Mouse (Mus musculus) kidney, adult 9 months (tissue): ENCODE measurements at regions not wholly inside any gene's neighbourhood (a gene's known extent, or its start where the extent isn't known, plus 50 kb on each side); places are given as distances from the start of the nearest gene placed in this dataset.
"Not testable (repeated sequence)": the region's sequence is repeated elsewhere in the genome, so short reads cannot be mapped to it uniquely, and the experiment has no call there.

ENCODE experiments used
- DNase-seq: peaks from one replicate; pipeline ENCODE4 v3.0.0; 2022

DNA sequence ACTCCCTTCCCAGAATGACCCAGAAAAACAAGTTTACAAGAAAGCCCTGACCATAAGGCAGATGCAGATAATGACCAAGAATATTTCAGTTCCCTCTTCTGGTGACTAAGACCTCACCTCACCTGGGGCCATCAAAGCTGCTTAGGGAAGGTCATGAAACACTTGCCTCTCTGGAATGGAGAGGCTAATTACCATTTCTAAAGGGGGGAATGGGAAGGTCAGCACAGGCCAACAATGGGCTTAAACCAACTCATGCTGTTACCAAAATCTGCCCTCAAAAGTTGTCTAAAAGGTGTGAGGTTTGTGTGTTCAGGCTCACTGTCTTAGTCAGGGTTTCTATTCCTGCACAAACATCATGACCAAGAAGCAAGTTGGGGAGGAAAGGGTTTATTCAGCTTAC lies 123.0 kb downstream of the Sgo2b start:
- DNase-seq: no peak

DNA sequence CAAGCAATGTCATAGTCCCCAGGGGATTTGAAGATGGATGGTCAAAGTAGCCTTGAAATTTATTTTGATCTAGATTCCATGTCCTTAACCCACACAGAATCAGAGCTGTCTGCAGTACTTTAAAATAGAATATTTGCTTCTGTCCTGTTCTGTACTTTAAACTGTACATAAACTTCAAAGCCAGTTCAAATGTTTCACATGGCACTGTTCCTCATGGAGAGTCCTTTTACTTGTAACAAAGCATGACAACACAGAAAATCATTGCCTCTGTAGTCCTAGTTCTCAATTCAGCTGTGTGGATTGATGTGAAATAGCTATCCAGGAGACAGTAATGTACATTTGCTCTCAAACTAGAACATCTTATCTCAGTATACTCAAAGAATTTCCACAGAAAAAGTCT lies 123.9 kb downstream of the Sgo2b start:
- DNase-seq: no peak

GRCm38 (mm10) chr8:63784496-63784895 lies 167.6 kb downstream of the Sgo2b start:
- DNase-seq: no peak

- DNase-seq: no peak
Measured at GRCm38 (mm10) chr8:63760891-63761290, 191.2 kb downstream of the Sgo2b start.

DNA sequence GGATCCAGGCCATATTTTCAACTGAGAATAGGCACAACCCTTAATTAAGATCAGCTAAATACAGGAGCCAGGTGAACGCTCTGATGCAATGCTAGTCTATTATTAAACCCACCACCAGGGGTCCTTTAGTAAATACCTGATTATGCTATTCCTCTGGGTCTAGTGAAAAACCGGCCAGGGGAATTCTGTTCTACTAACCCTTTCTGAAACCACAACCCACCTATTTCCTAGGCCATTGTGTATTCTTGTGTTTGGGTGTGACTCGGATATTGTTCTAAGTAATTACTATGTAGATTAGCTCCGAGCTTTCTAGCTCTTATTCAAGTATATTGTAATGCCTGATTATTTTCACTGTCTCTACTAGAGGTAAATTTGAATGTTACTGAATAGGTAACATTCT lies 192.1 kb downstream of the Sgo2b start:
- not testable (repeated sequence) for DNase-seq

DNA sequence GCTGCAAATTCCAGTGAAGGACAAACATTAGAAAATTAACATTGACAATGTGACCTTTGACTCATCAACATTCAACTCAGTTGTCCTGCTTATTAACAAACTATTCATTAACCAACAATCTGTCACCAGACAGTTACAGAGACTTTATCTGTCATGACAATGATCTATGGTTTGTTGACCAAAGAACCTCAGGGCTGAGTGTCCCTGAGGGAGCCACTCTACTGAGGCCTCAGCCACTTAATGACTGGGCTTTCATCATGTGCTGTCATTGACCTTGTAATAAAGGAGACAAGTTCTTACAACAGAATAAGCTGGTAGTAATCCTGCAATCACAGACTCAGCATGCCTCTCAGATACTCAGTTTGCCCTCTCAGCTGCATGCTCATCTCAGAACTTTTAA lies 196.8 kb downstream of the Sgo2b start:
- peak; percentile 65 for DNase-seq

DNA sequence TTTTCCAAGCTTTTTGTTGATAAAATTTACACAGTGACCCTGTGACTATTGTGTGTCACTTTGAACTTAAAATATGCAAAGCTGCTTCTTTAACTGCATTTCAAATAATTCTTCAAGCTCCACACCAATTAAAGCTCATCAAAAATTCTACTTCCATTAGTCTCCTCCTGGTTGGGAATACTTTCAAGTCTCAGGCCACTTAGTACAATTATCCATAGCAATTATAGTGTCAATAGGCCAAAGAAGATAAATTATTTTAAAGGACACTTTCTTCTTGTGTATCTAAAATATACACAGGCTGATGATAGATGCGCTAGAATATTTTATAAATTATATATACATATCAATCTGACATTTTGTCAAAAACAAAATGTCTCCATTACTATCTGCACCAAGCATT lies 197.2 kb downstream of the Sgo2b start:
- DNase-seq: no peak

GRCm38 (mm10) chr8:63753236-63753635 lies 198.8 kb downstream of the Sgo2b start:
- DNase-seq: peak; percentile 84

DNA sequence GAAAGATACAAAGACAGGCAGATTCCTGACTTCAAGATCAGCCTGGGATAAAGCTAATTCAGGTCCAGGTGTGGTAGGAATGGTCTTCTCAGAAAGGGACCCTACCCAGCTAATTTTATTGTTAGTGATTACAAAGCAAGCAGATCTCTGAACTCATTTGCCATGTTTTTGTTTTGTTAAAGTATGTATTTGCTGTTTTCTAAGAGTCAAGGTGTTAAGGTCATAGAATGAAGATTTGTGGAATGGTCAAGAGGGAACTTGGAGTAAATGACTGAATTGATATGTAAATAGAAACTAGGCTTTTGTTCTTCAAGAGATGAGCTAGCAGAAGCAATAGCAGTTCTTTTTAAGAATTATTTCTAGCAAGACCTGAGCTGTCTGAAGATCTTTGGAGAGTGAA lies 217.6 kb downstream of the Sgo2b start:
- no peak for DNase-seq

DNA sequence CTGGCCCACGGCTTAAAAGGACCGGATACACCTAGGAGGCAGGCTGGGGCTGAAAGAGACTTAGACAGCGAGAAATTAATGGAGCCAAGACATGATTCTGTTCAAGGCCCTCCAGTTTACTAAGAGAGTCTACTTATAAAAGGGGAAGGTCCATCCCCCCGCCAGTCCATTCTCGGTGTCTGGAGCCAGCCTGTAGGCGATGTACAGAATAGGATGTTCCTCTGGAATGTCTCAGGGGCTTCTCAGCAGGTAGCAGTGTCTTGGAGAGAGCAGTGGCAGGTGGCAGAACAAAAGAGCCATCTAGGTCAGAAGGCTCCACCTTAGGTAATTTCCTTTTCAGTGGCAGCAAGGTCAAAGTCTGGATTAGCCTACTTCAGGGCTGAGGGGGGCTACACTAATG lies 221.3 kb downstream of the Sgo2b start:
- not testable (repeated sequence) for DNase-seq
